Mouse (Mus musculus) R1 (cell line): ENCODE data around the gene Ncf4.

ENCODE experiments used
- DNase-seq: peaks from one replicate; pipeline ENCODE4 v3.0.0-alpha.2; 2018; ENCODE audit warnings: low read depth, low spot score

Gene Ncf4

GRCm38 (mm10) chr15:78310971-78311370 lies 66.4 kb downstream of the Ncf4 start:
- no peak for DNase-seq
